Mouse (Mus musculus) kidney, embryonic 16.5 days (tissue): ENCODE results near the gene Uchl4. TPM values are rescaled to one million over a fixed set of nuclear protein-coding genes. Genes with fewer than 3 reads are reported as not detected.
"Not testable (repeated sequence)": the region's sequence is repeated elsewhere in the genome, so short reads cannot be mapped to it uniquely, and the experiment has no call there.

Experiments used
- ATAC-seq: fragments of 200-750 bp; cut with Nextera tagmentation; 2 replicates; pipeline ENCODE4 v1.8.0; 2017; ENCODE audit warnings: moderate TSS enrichment; ENCODE audit not compliant: low FRiP score, low TSS enrichment
- H3K27ac ChIP-seq: fragments of 300-500 bp; sonication (generic); 2 replicates; pipeline ENCODE4 v1.5.1; 2014; ENCODE audit warnings: low read length
- H3K27me3 ChIP-seq: fragments of 300-500 bp; sonication (generic); 2 replicates; pipeline ENCODE4 v1.6.1; 2014; ENCODE audit warnings: low read length, control low read depth, mixed read lengths; ENCODE audit not compliant: insufficient read depth
- H3K36me3 ChIP-seq: fragments of 300-500 bp; sonication (generic); 2 replicates; pipeline ENCODE4 v1.6.1; 2014; ENCODE audit warnings: low read length, control low read depth, mixed read lengths; ENCODE audit not compliant: insufficient read depth
- H3K4me1 ChIP-seq: fragments of 300-500 bp; sonication (generic); 2 replicates; pipeline ENCODE4 v1.6.1; 2014; ENCODE audit warnings: low read length, control low read depth, mixed read lengths; ENCODE audit not compliant: insufficient read depth
- H3K4me2 ChIP-seq: fragments of 300-500 bp; sonication (generic); replicated peaks from 2 replicates; pipeline ENCODE4 v1.6.1; 2014; ENCODE audit warnings: low read depth, low read length
- H3K4me3 ChIP-seq: fragments of 300-500 bp; sonication (generic); 2 replicates; pipeline ENCODE4 v1.5.1; 2014; ENCODE audit warnings: mild to moderate bottlenecking, low read length
- H3K9ac ChIP-seq: fragments of 300-500 bp; sonication (generic); replicated peaks from 2 replicates; pipeline ENCODE4 v1.6.1; 2014; ENCODE audit warnings: low read length
- H3K9me3 ChIP-seq: fragments of 300-500 bp; sonication (generic); 2 replicates; pipeline ENCODE4 v1.6.1; 2016; ENCODE audit warnings: low read length, control low read depth
- WGBS: fragments of 180-500 bp; shearing (Covaris S2); extraction: QIAGEN DNeasy Blood & Tissue Kit; methylation state at CpG from one replicate; pipeline ENCODE4 v1.1.7; 2014; 5-methylcytosine and 5-hydroxymethylcytosine counted together
- polyA plus RNA-seq: library from polyadenylated mRNA; unstranded; fragments of >200 nt; fragmentation: Nextera tagmentation; extraction: Ambion mirVana; gene quantifications from 2 replicates; pipeline ENCODE4 v1.2.1, GENCODE M21; 2015

Gene Uchl4
- polyA plus RNA-seq, 1 experiment from 2014 or later: 2.4 TPM

DNA sequence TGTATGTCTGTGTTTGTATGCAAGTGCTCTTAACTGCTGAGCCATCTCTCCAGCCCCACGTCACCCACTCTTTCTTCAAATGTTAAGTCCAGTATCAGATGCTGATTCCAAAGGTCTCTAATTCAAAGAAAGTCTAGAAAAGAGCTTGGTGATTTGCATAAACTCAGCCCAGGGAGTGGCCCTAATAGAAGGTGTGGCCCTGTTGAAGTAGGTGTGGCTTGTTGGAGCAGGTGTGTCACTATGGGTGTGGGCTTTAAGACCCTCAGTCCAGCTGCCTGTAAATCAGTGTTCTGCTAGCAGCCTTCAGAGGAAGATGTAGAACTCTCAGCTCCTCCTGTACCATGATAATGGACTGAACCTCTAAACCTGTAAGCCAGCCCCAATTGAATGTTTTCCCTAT lies 32.2 kb downstream of the Uchl4 start:
- H3K9me3 ChIP-seq: no peaks in the 10 kb centered on the region
- WGBS: 94% methylated on average over 1 of the region's 1 CpGs
- no peak overlapping the region for H3K4me3 ChIP-seq
- no peaks in the 10 kb centered on the region for H3K27me3 ChIP-seq
- ATAC-seq: no peak
- no peaks in the 10 kb centered on the region for H3K4me1 ChIP-seq
- H3K27ac ChIP-seq: no peak overlapping the region
- no peak overlapping the region for H3K4me2 ChIP-seq
- no peaks in the 10 kb centered on the region for H3K36me3 ChIP-seq
- H3K9ac ChIP-seq: no peak overlapping the region

DNA sequence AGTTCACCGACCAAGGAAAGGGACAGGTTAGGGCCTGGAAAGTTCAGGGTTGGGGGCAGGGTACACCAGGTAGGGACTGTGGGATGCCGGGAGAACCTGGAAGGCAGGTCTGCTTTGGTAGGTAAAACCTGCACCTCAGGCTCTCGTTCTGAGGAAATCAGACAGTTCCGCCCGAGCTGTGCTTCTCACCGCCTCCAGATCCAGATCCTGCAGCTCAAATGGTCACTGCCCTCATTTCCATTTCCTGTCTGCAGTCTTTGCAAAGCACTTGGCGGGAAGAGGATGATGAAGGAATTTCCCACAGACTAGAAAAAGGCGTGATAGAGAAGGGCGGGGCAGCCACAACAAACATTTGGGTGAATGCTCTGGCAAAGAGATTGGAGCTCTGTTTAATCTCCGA lies 33.2 kb downstream of the Uchl4 start:
- Histone ChIP-seq H3K4me3 (no peak overlapping the region), H3K4me1 (no peaks in the 10 kb centered on the region), H3K9ac (no peak overlapping the region), H3K27ac (no peak overlapping the region), H3K36me3 (no peaks in the 10 kb centered on the region), H3K9me3 (no peaks in the 10 kb centered on the region), H3K27me3 (no peaks in the 10 kb centered on the region), H3K4me2 (no peak overlapping the region)
- no peak for ATAC-seq
- 79% methylated on average over 10 of the region's 10 CpGs for WGBS

DNA sequence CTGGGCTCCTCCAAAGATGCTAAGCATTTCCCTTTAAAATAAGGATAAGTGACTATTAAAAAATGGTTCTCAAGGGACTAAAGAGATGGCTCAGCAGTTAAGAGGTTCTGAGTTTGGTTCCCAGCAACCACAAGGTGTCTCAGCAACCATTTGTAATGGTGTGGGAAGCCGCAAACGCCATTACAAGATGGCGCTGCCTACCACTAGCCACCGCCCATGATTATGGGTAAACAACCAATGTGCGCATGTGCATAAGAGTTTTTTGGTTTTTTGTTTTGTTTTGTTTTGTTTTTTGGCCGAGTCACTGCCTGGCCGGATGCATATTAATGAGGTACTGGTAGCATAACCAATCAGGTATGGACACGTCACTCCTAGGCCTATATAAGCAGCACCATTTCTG lies 33.8 kb downstream of the Uchl4 start:
- ATAC-seq, H3K36me3 ChIP-seq, H3K9me3 ChIP-seq, H3K4me3 ChIP-seq, H3K9ac ChIP-seq, H3K27me3 ChIP-seq, H3K4me2 ChIP-seq, H3K4me1 ChIP-seq, H3K27ac ChIP-seq: not testable (repeated sequence)
- WGBS: 95% methylated on average over 8 of the region's 8 CpGs

DNA sequence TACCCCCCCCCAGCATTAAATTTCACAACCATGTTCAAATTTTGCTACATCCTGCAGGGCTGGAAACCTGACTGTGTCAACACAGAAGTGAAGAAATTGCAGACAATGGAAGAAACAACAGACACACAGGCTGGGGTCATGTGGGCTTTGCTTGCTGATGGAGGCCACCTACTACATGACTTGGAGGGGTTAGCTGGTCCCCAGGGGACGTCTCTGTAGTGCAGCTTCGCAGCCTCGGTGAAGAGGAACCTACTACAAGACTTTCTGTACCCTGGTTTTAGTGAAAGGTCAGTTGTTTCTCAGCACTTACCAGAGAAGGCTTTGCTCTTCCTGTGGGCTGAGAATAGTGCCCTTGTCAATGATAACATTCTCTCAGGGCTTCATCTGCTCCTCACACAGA lies 36.2 kb downstream of the Uchl4 start:
- Histone ChIP-seq H3K9me3 (no peaks in the 10 kb centered on the region), H3K4me1 (no peaks in the 10 kb centered on the region), H3K36me3 (no peaks in the 10 kb centered on the region), H3K27ac (no peak overlapping the region), H3K4me3 (no peak overlapping the region), H3K9ac (no peak overlapping the region), H3K27me3 (no peaks in the 10 kb centered on the region), H3K4me2 (no peak overlapping the region)
- no peak for ATAC-seq
- WGBS: 74% methylated on average over 3 of the region's 3 CpGs

DNA sequence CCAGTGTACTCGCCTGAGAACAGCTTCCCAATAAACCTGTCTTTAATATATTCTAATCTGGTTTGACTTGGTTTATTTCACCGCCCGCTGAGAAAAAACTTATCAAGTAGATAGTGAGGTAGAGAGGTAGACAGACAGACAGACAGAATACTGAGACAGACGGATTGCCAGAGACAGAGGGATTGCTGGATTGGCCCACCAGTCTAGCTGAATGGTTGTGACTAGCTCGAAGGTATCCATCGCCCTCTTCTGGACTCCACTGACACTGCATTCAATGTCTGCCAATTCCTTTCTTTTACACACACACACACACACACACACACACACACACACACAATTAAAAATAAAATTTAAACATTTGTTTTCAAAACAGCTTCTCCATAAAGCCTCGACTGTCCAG lies 37.6 kb downstream of the Uchl4 start:
- Histone ChIP-seq H3K9ac (no peak overlapping the region), H3K4me1 (no peaks in the 10 kb centered on the region), H3K9me3 (no peaks in the 10 kb centered on the region), H3K27me3 (no peaks in the 10 kb centered on the region), H3K4me3 (no peak overlapping the region), H3K27ac (no peak overlapping the region), H3K36me3 (no peaks in the 10 kb centered on the region), H3K4me2 (no peak overlapping the region)
- WGBS: 43% methylated on average over 7 of the region's 7 CpGs
- ATAC-seq: no peak

DNA sequence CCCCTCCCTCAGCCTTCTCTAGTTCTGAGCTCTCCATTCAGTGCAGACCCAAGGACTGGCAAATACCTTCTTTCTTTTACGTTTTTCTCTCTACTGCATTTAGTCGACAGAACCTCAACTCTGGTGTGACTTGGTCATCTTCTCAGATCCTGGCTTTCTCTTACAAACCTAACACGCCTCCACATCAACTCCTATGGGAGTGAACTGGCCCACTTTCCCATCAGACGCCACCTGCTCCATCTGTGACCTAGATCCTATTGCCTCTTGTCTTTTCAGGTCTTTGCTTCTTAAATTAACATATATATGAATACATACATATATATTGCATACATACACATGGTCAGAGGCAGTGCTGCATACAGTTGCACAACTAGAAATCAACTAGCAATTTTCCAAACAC lies 38.8 kb downstream of the Uchl4 start:
- ATAC-seq: no peak
- H3K4me1 ChIP-seq: no peaks in the 10 kb centered on the region
- H3K9ac ChIP-seq: no peak overlapping the region
- H3K9me3 ChIP-seq: no peaks in the 10 kb centered on the region
- H3K4me3 ChIP-seq: no peak overlapping the region
- H3K36me3 ChIP-seq: no peaks in the 10 kb centered on the region
- H3K4me2 ChIP-seq: no peak overlapping the region
- no peak overlapping the region for H3K27ac ChIP-seq
- no peaks in the 10 kb centered on the region for H3K27me3 ChIP-seq
- 70% methylated on average over 4 of the region's 4 CpGs for WGBS

DNA sequence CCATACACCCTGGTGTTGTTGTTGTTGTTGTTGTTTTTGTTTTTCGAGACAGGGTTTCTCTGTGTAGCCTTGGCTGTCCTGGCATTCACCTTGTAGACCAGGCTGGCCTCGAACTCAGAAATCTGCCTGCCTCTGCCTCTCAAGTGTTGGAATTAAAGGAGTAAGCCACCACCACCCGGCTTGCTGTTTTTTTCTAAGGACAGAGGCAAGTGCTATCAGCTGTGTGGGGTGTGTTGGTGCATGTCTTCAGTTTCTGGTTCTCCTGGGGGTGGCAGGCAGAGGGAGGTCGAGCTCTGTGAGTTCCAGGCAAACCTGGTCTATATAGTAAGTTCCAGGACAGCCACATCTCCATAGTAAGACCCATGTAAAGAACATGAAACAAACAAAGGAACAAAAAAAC lies 39.3 kb downstream of the Uchl4 start:
- ATAC-seq: no peak
- H3K9ac ChIP-seq: no peak overlapping the region
- no peaks in the 10 kb centered on the region for H3K9me3 ChIP-seq
- H3K27me3 ChIP-seq: no peaks in the 10 kb centered on the region
- H3K4me1 ChIP-seq: no peaks in the 10 kb centered on the region
- no peak overlapping the region for H3K4me3 ChIP-seq
- no peak overlapping the region for H3K4me2 ChIP-seq
- no peaks in the 10 kb centered on the region for H3K36me3 ChIP-seq
- WGBS: 75% methylated on average over 4 of the region's 4 CpGs
- no peak overlapping the region for H3K27ac ChIP-seq

DNA sequence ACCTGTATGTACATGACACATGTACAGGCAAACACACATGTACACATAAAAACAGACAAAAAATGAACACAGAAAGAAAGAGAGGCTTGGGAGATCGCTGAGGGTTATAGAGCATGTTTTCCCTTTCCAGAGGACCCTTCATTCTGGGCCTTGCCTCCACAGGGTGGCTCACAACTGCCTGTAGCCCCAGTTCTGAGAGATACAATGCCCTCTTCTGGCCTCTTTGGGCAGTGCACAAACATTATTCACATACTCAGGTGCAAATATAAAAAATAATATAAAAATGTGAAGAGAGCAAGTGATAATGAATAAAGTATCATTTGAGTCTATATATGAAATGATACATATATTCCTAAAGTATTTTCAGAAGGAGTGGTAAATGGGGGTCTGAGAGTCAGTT lies 39.9 kb downstream of the Uchl4 start:
- WGBS: 61% methylated on average over 1 of the region's 1 CpGs
- Histone ChIP-seq H3K27ac (no peak overlapping the region), H3K27me3 (no peaks in the 10 kb centered on the region), H3K9ac (no peak overlapping the region), H3K4me1 (no peaks in the 10 kb centered on the region), H3K9me3 (no peaks in the 10 kb centered on the region), H3K4me3 (no peak overlapping the region), H3K36me3 (no peaks in the 10 kb centered on the region), H3K4me2 (no peak overlapping the region)
- no peak for ATAC-seq

DNA sequence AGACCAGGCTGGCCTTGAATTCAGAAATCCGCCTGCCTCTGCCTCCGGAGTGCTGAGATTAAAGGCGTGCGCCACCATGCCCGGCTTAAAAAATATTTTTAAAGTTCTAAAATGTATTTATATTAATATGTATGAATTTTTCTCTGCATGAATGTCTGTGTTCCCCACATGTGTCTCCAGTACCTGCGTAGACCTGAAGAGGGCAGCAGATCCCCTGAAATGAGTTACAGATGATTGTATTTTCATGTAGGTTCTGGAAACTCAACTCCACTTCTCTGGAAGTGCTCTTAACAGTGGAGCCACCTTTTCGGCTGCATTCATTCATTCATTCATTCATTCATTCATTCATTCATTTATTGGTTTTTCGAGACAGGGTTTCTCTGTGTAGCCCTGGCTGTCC lies 42.7 kb downstream of the Uchl4 start:
- Histone ChIP-seq H3K27me3 (no peaks in the 10 kb centered on the region), H3K27ac (no peak overlapping the region), H3K4me3 (no peak overlapping the region), H3K9me3 (no peaks in the 10 kb centered on the region), H3K4me1 (peaks cover 8% of the 10 kb centered on the region), H3K36me3 (no peaks in the 10 kb centered on the region), H3K9ac (no peak overlapping the region), H3K4me2 (no peak overlapping the region)
- no peak for ATAC-seq
- WGBS: 63% methylated on average over 8 of the region's 8 CpGs

DNA sequence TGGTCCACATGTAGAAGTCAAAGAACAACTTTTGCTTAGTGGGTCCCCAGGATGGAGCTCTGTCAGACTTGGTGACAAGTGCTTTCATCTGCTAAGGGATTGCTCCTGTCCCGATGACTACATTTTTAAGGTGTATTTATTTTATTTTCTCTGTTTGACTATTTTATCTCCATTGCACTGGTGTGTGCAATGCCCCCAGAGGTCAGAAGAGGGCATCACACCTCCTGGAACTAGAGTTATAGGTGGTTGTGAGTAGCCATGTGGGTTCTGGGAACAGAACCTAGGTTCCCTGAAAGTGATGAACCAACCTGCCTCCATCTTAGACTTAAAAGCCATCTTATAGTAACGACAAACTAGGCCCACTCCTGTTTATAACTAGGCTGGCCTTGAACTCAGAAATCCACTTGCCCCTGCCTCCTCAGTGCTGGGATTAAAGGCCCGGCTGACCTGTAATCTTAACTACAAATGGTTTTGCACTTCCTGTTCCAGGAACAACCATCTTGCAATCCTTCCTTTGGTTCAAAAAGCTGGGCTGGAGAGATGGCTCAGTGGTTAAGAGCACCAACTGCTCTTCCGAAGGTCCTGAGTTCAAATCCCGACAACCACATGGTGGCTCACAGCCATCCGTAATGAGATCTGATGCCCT lies 43.8 kb downstream of the Uchl4 start:
- no peak for ATAC-seq
- H3K9me3 ChIP-seq: no peaks in the 10 kb centered on the region
- H3K4me1 ChIP-seq: peaks cover 9% of the 10 kb centered on the region
- H3K9ac ChIP-seq: no peak overlapping the region
- H3K27ac ChIP-seq: no peak overlapping the region
- H3K27me3 ChIP-seq: no peaks in the 10 kb centered on the region
- no peaks in the 10 kb centered on the region for H3K36me3 ChIP-seq
- H3K4me3 ChIP-seq: no peak overlapping the region
- WGBS: 95% methylated on average over 6 of the region's 6 CpGs
- no peak overlapping the region for H3K4me2 ChIP-seq
